Mouse (Mus musculus): Measurements from ENCODE around the gene Mllt6.
A peak's percentile ranks its signal among the peaks of the same experiment; 100 is the strongest.

Mllt6 gene

GRCm38 (mm10) chr11:97669829-97670228, 6.6 kb downstream of the Mllt6 start:
- DNase-seq, result peak; percentile 89

- DNase-seq, result no peak
Measured at GRCm38 (mm10) chr11:97670234-97671176, 7.3 kb downstream of the Mllt6 start.

- DNase-seq, result no peak
Measured at GRCm38 (mm10) chr11:97671177-97671527, 7.9 kb downstream of the Mllt6 start.

- DNase-seq, result no peak
Measured at GRCm38 (mm10) chr11:97673148-97673547, 9.9 kb downstream of the Mllt6 start.

GRCm38 (mm10) chr11:97676050-97676754, 13.0 kb downstream of the Mllt6 start:
- no peak for DNase-seq

- DNase-seq, result no peak
Measured at GRCm38 (mm10) chr11:97677381-97677780, 14.2 kb downstream of the Mllt6 start.

GRCm38 (mm10) chr11:97677842-97678241, 14.6 kb downstream of the Mllt6 start:
- no peak for DNase-seq

GRCm38 (mm10) chr11:97678301-97678700, 15.1 kb downstream of the Mllt6 start:
- DNase-seq, result no peak

GRCm38 (mm10) chr11:97680430-97680829, 17.2 kb downstream of the Mllt6 start:
- peak; percentile 82 for DNase-seq

GRCm38 (mm10) chr11:97682504-97683055, 19.4 kb downstream of the Mllt6 start:
- no peak for DNase-seq

- DNase-seq, result no peak
Measured at GRCm38 (mm10) chr11:97684063-97684680, 21.0 kb downstream of the Mllt6 start.

GRCm38 (mm10) chr11:97684766-97685165, 21.6 kb downstream of the Mllt6 start:
- no peak for DNase-seq

GRCm38 (mm10) chr11:97685613-97686321, 22.6 kb downstream of the Mllt6 start, which contains the start of gene Cisd3:
Gene Cisd3 (plus strand): TSS chr11:97685826.
- DNase-seq, result peak; percentile 93

GRCm38 (mm10) chr11:97686322-97686908, 23.2 kb downstream of the Mllt6 start:
- DNase-seq, result no peak

GRCm38 (mm10) chr11:97687061-97687460, 23.8 kb downstream of the Mllt6 start:
- DNase-seq, result no peak

GRCm38 (mm10) chr11:97689861-97690260, 26.6 kb downstream of the Mllt6 start:
- peak; percentile 82 for DNase-seq

- no peak for DNase-seq
Measured at GRCm38 (mm10) chr11:97694435-97694834, 31.2 kb downstream of the Mllt6 start.

GRCm38 (mm10) chr11:97694921-97695711, 31.9 kb downstream of the Mllt6 start:
- peak; percentile 75 for DNase-seq

GRCm38 (mm10) chr11:97695712-97696401, 32.6 kb downstream of the Mllt6 start:
- no peak for DNase-seq

- DNase-seq, result no peak
Measured at GRCm38 (mm10) chr11:97696669-97697068, 33.5 kb downstream of the Mllt6 start.

Data from retina, postnatal 1 day (tissue).